Mouse (Mus musculus): ENCODE data around the gene Slc48a1. TPM values are rescaled to one million over a fixed set of nuclear protein-coding genes. Genes with fewer than 3 reads are reported as not detected.
A peak's percentile ranks its signal among the peaks of the same experiment; 100 is the strongest.

Slc48a1 gene
- polyA plus RNA-seq, 1 experiment from 2014 or later: 36.6 TPM

GRCm38 (mm10) chr15:97812875-97813274 lies 34.6 kb downstream of the Slc48a1 start:
- H3K4me3 ChIP-seq (replicated peaks): no peak overlapping the region
- H3K4me2 ChIP-seq: no peak overlapping the region
- peaks cover 29% of the 10 kb centered on the region for H3K36me3 ChIP-seq (replicated peaks)
- H3K27ac ChIP-seq: 0 out of 2 replicates have a peak overlapping the region, but pooled peaks have one; percentile 25
- H3K27me3 ChIP-seq: no peaks in the 10 kb centered on the region
- ATAC-seq (ENCODE audit: low FRiP score): no peak
- H3K9me3 ChIP-seq: no peaks in the 10 kb centered on the region
- no peak overlapping the region for H3K9ac ChIP-seq
- H3K4me1 ChIP-seq: peaks cover 25% of the 10 kb centered on the region
- 69% methylated on average over 7 of the region's 7 CpGs for WGBS

GRCm38 (mm10) chr15:97813452-97814204 lies 35.3 kb downstream of the Slc48a1 start:
- H3K9ac ChIP-seq: no peak overlapping the region
- no peak overlapping the region for H3K4me2 ChIP-seq
- ATAC-seq (ENCODE audit: low FRiP score): no peak
- H3K27me3 ChIP-seq: no peaks in the 10 kb centered on the region
- no peaks in the 10 kb centered on the region for H3K9me3 ChIP-seq
- H3K4me1 ChIP-seq: peaks cover 25% of the 10 kb centered on the region
- H3K27ac ChIP-seq: peak overlapping the region; percentile 53; the same call in 1 of the 2 replicates
- H3K4me3 ChIP-seq (replicated peaks): no peak overlapping the region
- H3K36me3 ChIP-seq (replicated peaks): peaks cover 22% of the 10 kb centered on the region
- WGBS: 49% methylated on average over 21 of the region's 21 CpGs

GRCm38 (mm10) chr15:97814703-97815102 lies 36.4 kb downstream of the Slc48a1 start:
- no peak for ATAC-seq (ENCODE audit: low FRiP score)
- Histone ChIP-seq H3K9me3 (no peaks in the 10 kb centered on the region), H3K4me1 (peaks cover 25% of the 10 kb centered on the region), H3K4me3 (replicated peaks) (no peak overlapping the region), H3K27me3 (no peaks in the 10 kb centered on the region), H3K36me3 (replicated peaks) (peaks cover 12% of the 10 kb centered on the region), H3K27ac (0 out of 2 replicates have a peak overlapping the region, but pooled peaks have one; percentile 19), H3K9ac (no peak overlapping the region), H3K4me2 (no peak overlapping the region)
- 64% methylated on average over 5 of the region's 5 CpGs for WGBS

- Histone ChIP-seq H3K9me3 (0 out of 2 replicates have a peak, but pooled peaks cover under 1% of the 10 kb centered on the region), H3K4me1 (peaks cover 25% of the 10 kb centered on the region), H3K27me3 (no peaks in the 10 kb centered on the region), H3K4me3 (replicated peaks) (no peak overlapping the region), H3K9ac (no peak overlapping the region), H3K27ac (no peak overlapping the region), H3K4me2 (no peak overlapping the region), H3K36me3 (replicated peaks) (peaks cover 7% of the 10 kb centered on the region)
- ATAC-seq (ENCODE audit: low FRiP score): no peak
- 94% methylated on average over 4 of the region's 4 CpGs for WGBS
These were observed 36.9 kb downstream of the Slc48a1 start for GRCm38 (mm10) chr15:97815254-97815653.

GRCm38 (mm10) chr15:97816199-97816994 lies 38.1 kb downstream of the Slc48a1 start:
- Histone ChIP-seq H3K36me3 (replicated peaks) (0 out of 2 replicates have a peak, but pooled peaks cover 3% of the 10 kb centered on the region), H3K27ac (no peak overlapping the region), H3K9me3 (0 out of 2 replicates have a peak, but pooled peaks cover 8% of the 10 kb centered on the region), H3K4me1 (peaks cover 25% of the 10 kb centered on the region), H3K4me3 (replicated peaks) (no peak overlapping the region), H3K4me2 (no peak overlapping the region), H3K27me3 (no peaks in the 10 kb centered on the region), H3K9ac (no peak overlapping the region)
- 94% methylated on average over 13 of the region's 17 CpGs for WGBS
- no peak for ATAC-seq (ENCODE audit: low FRiP score)

GRCm38 (mm10) chr15:97819937-97820336 lies 41.6 kb downstream of the Slc48a1 start:
- 85% methylated on average over 9 of the region's 9 CpGs for WGBS
- Histone ChIP-seq H3K9me3 (0 out of 2 replicates have a peak, but pooled peaks cover 8% of the 10 kb centered on the region), H3K4me1 (peaks cover 28% of the 10 kb centered on the region), H3K27ac (no peak overlapping the region), H3K36me3 (replicated peaks) (0 out of 2 replicates have a peak, but pooled peaks cover 7% of the 10 kb centered on the region), H3K27me3 (peaks cover 3% of the 10 kb centered on the region; the same call in 1 of the 2 replicates), H3K4me3 (replicated peaks) (no peak overlapping the region), H3K4me2 (no peak overlapping the region), H3K9ac (no peak overlapping the region)
- ATAC-seq (ENCODE audit: low FRiP score): no peak

GRCm38 (mm10) chr15:97821321-97821982 lies 43.1 kb downstream of the Slc48a1 start:
- no peak overlapping the region for H3K27ac ChIP-seq
- H3K27me3 ChIP-seq: peaks cover 15% of the 10 kb centered on the region
- WGBS: 70% methylated on average over 10 of the region's 10 CpGs
- H3K9me3 ChIP-seq: 0 out of 2 replicates have a peak, but pooled peaks cover 8% of the 10 kb centered on the region
- no peak overlapping the region for H3K4me2 ChIP-seq
- H3K36me3 ChIP-seq (replicated peaks): 0 out of 2 replicates have a peak, but pooled peaks cover 7% of the 10 kb centered on the region
- H3K9ac ChIP-seq: no peak overlapping the region
- no peak overlapping the region for H3K4me3 ChIP-seq (replicated peaks)
- H3K4me1 ChIP-seq: peaks cover 43% of the 10 kb centered on the region
- ATAC-seq (ENCODE audit: low FRiP score): no peak

GRCm38 (mm10) chr15:97821983-97822363 lies 43.7 kb downstream of the Slc48a1 start:
- 0 out of 2 replicates have a peak, but pooled peaks cover 8% of the 10 kb centered on the region for H3K9me3 ChIP-seq
- 72% methylated on average over 6 of the region's 6 CpGs for WGBS
- peaks cover 19% of the 10 kb centered on the region for H3K27me3 ChIP-seq
- ATAC-seq (ENCODE audit: low FRiP score): no peak
- H3K36me3 ChIP-seq (replicated peaks): 0 out of 2 replicates have a peak, but pooled peaks cover 7% of the 10 kb centered on the region
- no peak overlapping the region for H3K4me3 ChIP-seq (replicated peaks)
- H3K4me1 ChIP-seq: peaks cover 48% of the 10 kb centered on the region
- H3K27ac ChIP-seq: no peak overlapping the region
- no peak overlapping the region for H3K4me2 ChIP-seq
- H3K9ac ChIP-seq: no peak overlapping the region

- ATAC-seq (ENCODE audit: low FRiP score): no peak
- Histone ChIP-seq H3K4me1 (peaks cover 48% of the 10 kb centered on the region), H3K27ac (no peak overlapping the region), H3K4me2 (no peak overlapping the region), H3K9me3 (0 out of 2 replicates have a peak, but pooled peaks cover 8% of the 10 kb centered on the region), H3K9ac (no peak overlapping the region), H3K36me3 (replicated peaks) (0 out of 2 replicates have a peak, but pooled peaks cover 7% of the 10 kb centered on the region), H3K27me3 (peaks cover 19% of the 10 kb centered on the region), H3K4me3 (replicated peaks) (no peak overlapping the region)
- 60% methylated on average over 12 of the region's 12 CpGs for WGBS
These were observed 44.4 kb downstream of the Slc48a1 start for GRCm38 (mm10) chr15:97822545-97823228.

GRCm38 (mm10) chr15:97823479-97823878 lies 45.2 kb downstream of the Slc48a1 start:
- no peak overlapping the region for H3K4me2 ChIP-seq
- H3K27ac ChIP-seq: 0 out of 2 replicates have a peak overlapping the region, but pooled peaks have one; percentile 19
- H3K27me3 ChIP-seq: peaks cover 19% of the 10 kb centered on the region
- 68% methylated on average over 12 of the region's 12 CpGs for WGBS
- no peak overlapping the region for H3K4me3 ChIP-seq (replicated peaks)
- peaks cover 54% of the 10 kb centered on the region for H3K4me1 ChIP-seq
- H3K9ac ChIP-seq: no peak overlapping the region
- H3K9me3 ChIP-seq: 0 out of 2 replicates have a peak, but pooled peaks cover 8% of the 10 kb centered on the region
- ATAC-seq (ENCODE audit: low FRiP score): no peak
- 0 out of 2 replicates have a peak, but pooled peaks cover 7% of the 10 kb centered on the region for H3K36me3 ChIP-seq (replicated peaks)

GRCm38 (mm10) chr15:97824042-97824441 lies 45.7 kb downstream of the Slc48a1 start:
- WGBS: 85% methylated on average over 6 of the region's 6 CpGs
- Histone ChIP-seq H3K4me3 (replicated peaks) (no peak overlapping the region), H3K27ac (no peak overlapping the region), H3K9ac (no peak overlapping the region), H3K9me3 (0 out of 2 replicates have a peak, but pooled peaks cover 8% of the 10 kb centered on the region), H3K4me1 (peaks cover 60% of the 10 kb centered on the region), H3K4me2 (no peak overlapping the region), H3K36me3 (replicated peaks) (0 out of 2 replicates have a peak, but pooled peaks cover 7% of the 10 kb centered on the region), H3K27me3 (peaks cover 19% of the 10 kb centered on the region)
- no peak for ATAC-seq (ENCODE audit: low FRiP score)

Data from forebrain, embryonic 12.5 days (tissue).